Mouse (Mus musculus) cerebellum, adult (tissue): Measurements from ENCODE around the gene Prickle2.

Experiments
- ATAC-seq: cut with Nextera tagmentation; 2 replicates; pipeline ENCODE4 v1.9.2; 2017; ENCODE audit warnings: mild to moderate bottlenecking, moderate library complexity, mixed read lengths; ENCODE audit not compliant: insufficient number of reproducible peaks, low FRiP score, low TSS enrichment

Gene Prickle2

DNA sequence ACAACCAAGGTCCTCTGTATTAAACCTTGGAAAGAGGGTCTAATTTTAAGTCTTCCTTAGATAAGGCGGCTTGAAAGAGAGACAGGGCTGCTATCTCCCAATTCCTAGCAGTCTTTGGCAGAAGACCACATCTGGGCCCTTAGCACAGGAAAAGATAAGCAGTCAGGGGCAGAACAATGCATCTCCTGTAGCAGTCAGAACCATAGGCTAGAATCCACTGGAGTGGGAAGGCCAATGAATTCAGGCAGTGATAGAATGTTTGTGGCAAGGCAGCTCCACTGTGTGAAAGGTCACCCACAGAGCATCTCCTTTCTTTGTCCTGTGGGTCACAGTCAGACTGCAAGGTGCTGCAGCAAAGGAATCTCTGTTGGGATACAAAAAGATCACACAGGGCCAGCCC lies 240.3 kb downstream of the Prickle2 start:
- no peak for ATAC-seq

DNA sequence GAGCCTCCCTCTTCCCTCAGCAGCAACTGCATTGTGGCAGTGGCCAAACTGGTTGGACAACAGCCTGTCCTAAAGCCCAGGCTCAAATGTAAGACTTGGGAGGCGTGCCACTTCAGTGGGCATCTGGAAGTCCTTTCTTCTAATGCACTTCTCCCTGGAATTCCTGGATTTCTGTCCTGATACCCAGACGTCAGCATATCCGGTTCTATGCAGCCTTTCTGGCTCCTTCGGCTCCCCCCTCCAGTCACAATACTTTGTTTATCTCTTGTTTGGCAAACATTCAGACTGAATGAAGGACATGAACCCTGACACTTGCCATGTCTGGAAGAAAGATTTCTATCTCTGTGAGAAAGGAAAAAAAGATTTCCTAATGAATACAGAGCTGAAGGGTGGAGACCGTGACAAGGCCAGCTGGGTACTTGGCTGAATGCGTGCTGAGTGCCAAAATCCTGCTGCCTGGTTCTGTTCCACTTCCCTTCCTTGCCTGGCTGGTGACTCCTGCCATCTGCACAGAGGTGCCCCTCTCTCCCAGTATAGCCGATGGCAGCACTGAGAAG lies 241.1 kb downstream of the Prickle2 start:
- peak; percentile 59 for ATAC-seq

DNA sequence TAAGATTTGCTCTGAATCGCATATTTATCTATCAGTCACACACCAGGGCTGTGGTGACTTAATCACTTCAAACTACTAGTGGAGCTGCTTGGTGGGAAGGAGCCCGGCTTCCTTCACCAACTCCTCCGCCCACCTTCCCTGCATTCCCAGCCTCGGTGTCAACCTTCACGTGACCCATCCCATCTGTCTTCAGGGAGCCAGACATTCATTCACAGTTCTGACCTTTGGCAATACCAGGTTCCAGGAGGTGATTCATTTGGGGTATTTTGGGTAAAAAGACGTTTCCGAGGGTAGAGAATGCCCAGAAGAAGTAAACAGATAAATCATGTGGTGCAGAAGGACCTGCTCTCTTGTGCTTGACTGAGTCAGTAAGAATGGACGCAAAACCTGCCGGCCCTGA lies 242.2 kb downstream of the Prickle2 start:
- no peak for ATAC-seq

DNA sequence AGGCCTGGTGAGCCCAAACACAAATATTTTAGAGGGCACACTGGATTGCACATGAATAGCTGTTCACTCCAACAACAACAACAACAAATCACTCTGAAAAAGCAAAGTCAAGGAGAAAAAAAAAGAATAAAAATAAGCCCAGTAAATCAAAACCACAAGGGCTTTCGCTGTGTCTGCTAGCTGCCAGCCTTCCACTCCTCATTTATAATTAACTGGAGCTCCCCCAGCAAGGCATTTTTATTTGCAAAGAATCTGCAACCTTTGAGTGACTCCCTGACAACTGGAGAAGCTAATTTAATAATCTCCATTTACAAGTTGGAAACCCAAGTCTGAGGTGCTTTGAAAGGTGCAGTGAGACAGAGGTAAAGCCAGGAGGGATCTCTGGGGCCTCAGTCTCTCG lies 245.2 kb downstream of the Prickle2 start:
- ATAC-seq = no peak

DNA sequence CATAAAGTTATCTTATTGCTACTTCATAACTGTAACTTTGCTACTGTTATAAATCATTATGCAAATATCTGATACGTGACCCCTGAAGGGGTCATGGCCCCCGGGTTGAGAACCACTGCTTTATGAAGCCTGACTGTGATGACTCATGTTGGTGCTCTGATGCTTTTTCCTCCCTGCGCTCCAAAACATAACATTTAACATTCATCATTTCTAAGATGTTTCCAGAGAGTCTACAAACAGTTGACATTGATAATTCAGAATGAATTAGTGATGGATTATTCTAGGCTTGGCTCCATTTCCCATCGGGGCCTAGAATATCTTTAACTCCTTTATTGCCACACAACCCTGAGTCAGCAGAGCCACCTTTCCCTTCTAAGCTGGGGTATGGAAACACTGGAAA lies 247.9 kb downstream of the Prickle2 start:
- no peak for ATAC-seq

DNA sequence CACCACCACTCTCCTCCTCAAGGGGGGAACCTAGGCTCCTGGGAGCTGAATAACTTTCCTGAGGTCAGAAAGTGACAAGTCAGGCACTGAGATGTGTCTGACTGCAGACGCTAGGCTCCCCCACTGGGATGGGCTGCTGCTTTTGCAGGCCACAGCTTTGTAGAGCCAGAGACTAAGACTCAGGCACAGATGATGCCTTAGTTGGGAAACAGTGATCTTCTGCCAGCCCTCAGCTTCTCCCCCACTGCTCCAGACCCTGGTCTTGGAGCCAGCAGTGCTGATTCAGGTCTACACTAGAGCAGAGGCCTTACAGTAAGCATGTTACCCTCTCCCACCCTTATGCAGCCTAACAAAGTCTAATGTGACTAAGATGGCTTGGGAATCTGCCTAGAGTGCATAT lies 254.5 kb downstream of the Prickle2 start:
- no peak for ATAC-seq

DNA sequence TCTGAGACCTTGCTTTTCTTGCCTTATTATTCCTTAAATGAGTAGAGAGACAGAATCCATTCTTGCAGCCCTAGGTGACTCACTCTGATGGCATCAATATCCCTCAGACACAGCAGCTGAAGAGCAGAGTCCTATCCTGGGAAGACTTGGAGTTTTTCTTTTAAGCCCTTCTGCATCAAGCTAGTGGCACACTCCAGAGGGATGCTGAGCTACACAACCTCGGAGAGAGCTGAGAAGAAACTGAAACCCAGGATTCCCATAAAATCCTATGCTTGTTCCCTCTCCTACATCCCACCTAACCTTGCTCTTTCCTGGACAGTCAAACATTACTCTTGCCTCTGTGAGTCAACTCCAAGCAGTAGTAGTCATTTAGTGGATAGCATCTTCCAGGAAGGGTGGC lies 256.0 kb downstream of the Prickle2 start:
- no peak for ATAC-seq

DNA sequence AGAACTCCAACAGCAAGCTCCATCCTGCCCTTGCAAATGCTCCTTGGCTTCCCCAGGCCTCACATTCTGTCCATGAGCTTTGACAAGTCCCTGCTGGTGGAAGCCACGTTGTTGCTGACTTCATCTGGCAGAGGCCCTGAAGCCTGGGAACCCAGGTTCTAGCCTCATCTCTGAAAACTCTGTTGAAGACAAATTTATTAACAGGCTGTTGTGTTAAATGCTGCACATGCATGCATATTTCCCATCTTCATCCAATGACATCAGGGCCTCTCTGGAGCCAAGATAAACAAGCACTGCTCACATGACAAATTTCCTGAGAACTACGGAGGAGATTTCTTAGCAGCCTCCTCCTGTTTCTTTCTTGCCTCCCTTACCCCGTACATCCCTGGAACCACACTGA lies 259.3 kb downstream of the Prickle2 start:
- ATAC-seq = no peak

DNA sequence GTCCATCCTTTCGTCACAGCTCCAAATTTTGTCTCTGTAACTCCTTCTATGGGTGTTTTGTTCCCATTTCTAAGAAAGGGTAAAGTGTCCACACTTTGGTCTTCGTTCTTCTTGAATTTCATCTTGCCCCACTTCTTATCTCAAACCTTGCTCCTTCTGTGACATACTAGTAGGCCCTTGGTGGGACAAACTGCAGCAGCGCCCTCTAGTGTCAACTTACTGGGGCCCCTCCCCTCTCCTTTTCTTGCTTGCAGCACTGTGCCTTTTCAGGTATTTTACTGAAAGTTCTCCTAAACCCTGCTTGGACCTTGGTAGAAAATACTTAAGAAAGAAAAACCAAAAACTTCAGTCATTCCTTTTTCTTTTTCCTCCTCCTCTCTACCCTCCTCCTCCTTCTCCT lies 264.8 kb downstream of the Prickle2 start:
- no peak for ATAC-seq

DNA sequence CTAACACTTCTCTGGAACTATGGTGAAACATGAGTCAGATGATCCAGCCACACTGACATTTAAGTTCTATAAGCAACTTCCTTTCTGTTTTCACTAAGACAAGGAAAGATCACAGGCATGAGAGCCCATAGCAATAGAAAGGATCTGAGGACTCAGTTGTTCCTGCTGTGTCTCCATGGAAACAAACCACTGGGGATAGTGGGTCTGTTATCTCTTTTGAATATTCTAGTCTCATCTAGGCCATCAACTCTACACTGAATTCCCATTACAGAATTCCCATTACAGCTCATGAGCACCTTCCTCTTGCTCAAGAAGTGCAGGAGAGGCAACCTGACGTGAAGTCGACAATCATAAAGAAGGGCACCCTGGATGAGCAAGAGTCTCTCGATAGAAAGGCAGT lies 265.7 kb downstream of the Prickle2 start:
- no peak for ATAC-seq

DNA sequence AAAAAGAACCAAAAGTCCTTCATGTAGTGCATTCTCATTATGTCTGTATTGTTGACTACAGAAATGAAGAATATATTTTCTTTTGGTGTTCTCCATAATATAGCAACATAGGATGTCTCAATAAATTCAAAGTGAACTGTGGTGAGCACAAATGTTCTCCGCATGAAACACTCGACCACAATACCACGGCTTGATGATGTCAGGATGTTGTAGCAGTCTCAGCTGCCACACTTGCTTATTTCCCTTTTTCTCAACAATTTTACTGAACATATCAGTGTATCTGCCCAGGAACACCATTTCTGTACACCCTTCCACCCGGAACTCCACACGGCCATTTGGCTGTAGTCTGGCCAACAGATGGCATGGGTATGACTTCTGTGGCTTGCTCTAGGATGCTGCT lies 273.8 kb downstream of the Prickle2 start:
- ATAC-seq = no peak

DNA sequence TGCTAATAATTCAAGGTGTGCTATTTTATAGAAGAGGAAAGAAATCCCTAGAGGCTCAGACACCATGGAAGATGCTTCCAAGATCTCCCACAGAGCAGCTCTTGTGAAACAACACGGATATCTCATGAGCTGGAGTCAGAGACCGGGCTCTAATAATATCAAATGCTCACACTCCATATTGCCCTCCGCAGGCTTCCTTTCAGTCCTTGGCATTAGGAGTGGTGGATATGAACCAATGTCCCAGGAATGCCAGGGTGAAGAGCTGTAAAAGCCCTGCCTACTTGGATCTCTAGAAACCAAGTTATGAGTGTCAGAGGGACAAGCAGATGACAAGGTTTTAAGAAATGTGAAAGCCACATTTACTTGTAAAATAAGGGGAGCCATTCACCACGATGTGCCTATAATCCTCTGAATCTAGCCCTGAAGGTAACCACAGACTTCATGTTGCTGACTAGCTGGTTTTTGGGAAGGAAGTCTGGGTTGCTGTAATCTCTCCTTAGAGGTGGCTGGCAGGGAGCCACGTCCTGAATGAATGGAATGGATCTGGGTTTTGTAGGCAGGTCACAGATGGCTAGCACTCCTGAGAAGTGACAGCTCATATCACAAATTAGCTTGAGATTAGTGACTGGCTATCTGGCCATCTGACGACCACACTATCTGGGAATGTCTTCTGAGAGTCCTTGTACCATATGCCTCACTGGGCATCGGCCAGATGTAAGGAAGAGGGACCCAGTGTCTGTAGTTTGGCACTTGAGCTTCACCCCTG lies 278.4 kb downstream of the Prickle2 start:
- ATAC-seq = no peak

DNA sequence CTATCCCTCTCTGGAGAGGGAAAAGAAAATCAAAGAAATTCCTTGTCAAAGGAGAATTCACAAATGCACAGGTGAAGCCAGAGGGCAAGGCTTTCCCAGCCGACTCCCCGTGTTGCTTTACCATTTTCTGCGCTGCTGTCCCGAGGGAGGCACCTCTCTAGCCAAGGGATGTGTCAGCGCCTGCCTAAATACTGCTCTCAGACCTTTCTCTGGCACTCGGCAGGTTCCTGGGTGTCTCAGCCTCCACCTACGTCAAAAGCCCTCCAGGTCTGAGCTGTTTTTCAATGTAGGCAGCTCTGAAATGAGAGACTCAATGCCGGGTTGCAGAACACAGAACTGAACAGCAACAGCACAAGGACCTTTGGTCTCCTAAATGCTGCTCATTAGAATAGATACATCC lies 280.1 kb downstream of the Prickle2 start:
- ATAC-seq = no peak

DNA sequence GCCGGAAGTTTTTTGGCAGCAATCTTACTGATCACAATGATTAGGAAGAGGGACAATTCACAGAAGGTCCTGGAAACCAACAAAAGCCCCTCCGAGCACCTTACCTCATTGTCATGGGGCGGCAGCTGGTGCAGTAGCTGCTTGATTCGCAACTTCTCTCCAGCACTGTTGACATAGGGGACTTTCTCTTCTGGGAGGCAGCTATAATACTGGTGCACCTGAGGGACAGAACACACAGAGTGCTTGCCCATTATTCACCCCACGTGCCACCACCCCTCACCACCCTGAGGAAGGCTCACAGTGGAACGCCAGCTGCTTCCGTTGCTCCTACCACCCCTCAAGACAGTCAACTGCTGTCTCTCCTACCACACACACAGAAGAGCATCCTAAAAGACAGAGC lies 280.5 kb downstream of the Prickle2 start:
- ATAC-seq = no peak

DNA sequence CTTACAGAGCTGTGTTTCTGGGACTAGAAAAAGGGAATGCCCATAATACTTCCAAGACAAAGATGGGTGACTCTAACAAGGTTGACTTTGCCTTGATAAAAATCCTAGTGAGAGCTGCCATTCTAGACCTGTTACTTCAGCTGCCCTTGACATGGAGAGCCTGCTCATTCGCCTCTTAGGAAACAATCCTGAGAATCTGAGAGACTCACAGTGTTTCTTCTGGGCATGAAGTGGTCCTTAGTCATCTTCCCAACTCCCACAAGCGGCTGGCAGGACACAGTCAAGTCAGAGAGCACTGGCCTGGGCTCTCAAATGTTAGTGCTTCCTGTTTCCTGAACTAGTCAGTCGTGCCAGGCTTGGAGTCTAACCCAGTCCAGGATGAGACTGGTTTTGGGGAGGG lies 281.0 kb downstream of the Prickle2 start:
- ATAC-seq = no peak

DNA sequence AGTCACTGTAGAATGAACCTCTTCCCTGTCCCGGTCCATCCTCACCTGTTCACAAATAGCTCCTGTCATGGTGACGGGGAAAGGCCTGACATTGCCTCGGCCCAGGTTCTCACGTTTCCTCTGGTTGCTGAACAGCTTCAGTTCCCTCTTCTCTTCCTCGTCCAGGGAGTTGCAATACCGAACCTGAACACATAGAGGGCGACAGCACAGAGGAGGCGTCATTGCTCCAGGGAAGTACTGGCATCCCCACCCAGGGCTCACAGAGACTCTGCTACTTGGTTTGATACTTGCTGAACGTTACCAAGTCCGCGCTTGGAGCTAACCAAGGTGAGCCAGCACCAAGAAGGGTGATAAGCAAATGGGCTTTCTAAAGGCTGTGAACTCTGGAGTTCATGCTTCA lies 283.7 kb downstream of the Prickle2 start:
- no peak for ATAC-seq

DNA sequence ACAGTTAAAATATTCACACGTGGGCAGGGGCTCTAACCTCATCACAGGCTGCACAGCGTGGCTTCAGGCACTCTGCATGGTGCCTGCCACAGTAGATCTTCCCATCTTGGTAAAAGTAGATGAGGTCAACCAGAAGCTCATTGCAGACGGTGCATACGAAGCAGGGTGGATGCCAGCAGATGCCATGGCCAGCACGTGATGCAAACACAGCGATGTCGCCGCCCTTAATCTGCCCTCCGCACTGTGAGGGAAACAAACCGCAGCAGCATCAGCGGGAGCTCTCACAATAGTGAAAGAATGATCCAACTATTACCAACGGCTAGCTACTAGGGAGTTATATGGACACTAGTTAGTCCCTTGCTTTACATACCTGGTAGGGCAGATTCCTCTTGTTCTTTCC lies 285.8 kb downstream of the Prickle2 start:
- no peak for ATAC-seq

DNA sequence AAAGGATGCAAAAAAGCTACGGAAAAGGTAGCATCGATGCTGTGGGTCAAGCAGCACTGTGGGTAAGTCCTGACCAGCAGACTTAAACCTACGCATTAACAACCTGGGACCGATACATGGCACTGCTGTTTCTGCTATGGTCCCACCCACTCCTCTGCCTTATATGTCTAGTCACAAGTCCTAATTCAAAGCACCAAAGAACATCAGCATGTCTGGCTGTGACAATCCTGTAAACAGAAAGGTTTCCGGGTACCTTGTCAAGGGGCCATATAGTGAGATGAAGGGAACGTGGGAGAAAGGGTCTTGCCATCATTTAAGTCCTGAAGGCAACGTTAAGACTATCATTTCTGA lies 290.6 kb downstream of the Prickle2 start:
- ATAC-seq = no peak

DNA sequence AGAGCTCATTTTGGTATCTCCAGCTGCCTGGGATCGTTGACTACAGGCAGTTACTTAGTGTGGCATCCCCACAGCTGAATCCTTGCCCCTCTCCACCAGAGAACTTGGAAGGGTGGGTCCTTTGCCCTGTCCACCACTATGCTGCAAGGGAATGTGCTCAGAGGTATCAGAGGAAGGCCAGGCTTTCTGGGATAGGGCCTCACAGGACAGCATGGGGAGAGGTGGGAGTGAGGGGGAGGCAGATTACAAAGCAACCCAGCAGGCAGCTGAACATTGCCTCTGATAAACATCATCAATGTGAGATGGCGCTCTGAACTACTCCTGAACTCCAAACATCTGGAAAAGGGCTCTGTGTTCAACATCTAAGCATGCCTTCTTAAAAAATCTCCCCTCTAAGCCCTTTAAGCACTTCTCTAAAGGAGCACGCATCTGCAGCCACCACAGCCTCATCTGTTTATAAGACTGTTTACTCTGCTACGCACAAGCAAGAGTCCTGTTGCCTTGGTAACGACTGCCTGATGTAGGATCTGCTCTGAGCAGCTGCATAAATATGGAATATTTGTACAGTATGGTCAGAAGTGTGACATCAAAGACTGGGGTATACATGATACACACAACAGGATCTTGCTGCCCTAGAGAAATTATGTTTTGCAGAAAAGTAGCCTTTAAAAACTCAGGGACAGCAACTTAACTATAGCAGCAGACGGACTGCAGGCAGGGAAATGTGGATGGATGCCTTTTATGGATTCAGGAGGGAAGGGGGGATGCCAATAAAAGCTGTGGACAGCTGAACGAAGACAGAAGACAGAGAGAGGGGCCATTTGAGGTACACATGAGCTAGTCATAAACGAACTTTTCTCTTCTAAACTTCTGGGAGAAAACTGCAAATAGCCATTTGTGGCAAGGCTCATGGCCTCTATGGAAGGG lies 291.2 kb downstream of the Prickle2 start:
- no peak for ATAC-seq

DNA sequence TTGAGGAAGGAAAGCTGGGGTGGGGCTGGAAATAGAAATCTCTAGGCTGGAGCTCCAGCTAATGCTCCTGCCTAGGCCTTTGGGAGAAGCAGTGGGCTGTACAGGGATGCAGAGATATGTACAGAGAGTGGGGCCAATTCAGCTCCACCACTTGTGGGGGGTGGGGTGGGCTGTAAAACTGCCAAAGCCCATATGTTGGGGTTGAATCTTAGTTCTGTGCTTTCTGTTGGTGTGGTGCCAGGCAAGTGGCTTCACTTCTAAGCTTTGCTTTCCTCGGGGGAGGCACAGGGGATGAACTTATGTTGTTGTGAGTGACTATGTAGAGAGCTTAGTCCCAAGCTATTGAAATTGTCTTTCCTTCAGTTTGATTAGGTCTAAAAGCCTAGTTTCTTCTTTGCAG lies 292.0 kb downstream of the Prickle2 start:
- no peak for ATAC-seq

DNA sequence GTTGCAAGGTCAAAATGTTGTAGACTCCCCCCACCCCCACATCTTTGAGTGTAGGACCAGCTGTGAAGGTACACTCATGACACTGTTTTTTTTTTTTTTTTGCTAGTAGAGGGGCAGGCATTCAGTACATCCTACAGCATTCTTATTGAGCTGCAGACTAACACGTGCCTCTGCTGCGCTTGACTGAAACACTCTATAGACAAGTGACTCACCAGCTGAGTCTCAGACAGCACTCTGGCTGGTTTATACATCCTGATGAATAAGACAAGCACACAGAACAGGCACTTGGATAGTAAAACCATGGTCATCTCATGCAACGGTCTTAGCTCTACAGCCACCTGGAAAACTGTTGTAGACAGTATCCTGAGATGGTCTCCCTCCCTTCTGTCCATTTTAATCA lies 296.2 kb downstream of the Prickle2 start:
- no peak for ATAC-seq

DNA sequence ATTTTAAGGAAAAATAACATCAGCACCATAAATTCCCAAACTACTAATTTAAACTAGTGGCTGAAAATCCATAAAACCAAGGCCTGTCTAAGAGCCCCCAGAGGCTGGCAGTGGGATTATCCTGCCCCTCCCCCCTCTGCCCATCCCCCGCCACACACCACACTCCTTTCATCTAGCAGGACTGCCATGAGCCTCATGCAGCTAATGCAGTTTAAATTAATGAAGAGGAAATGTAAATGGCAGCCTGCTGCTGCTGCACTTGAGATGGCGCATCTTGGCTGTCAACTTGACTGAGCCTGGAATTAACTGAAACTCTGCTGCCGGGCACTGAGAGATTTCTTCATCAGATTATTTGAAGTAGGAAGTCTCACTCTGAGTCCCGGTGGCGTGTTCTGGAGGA lies 298.7 kb downstream of the Prickle2 start:
- ATAC-seq = no peak
